In genomic region chr15:100463712-100464111, GRCm38 (mm10) we compare ENCODE assay signal across 8 mouse cellular contexts. TPM values are rescaled to one million over a fixed set of nuclear protein-coding genes. Genes with fewer than 3 reads are reported as not detected.
DNase-seq lines count a peak whose midpoint lies in the region; ATAC-seq and TF ChIP-seq lines count a peak whose summit lies in the region.
"Had no signal": no experiment of that assay in that cellular context is flagged by ENCODE, and none has a peak within 500 bp of the region (broad histone marks: within the 10 kb centered on the region; RNA-seq: fewer than 3 reads in every experiment).

No protein-coding gene starts in this region.

- TF ChIP-seq CTCF in liver, postnatal 0 days (IDR thresholded peaks at IDR 0.05; ENCODE audit: low read depth), result peak; percentile 78
- TF ChIP-seq CTCF in small intestine, adult 2 months (IDR thresholded peaks at IDR 0.05; ENCODE audit: extremely low read depth, insufficient read length, insufficient replicate concordance, low read depth, low read length), result peak; percentile 72; the same call in 1 of the 2 replicates

- H3K9ac ChIP-seq in neural tube, embryonic 15.5 days (replicated peaks), result no peak overlapping the region
- H3K9ac ChIP-seq in liver, postnatal 0 days (replicated peaks), result no peak overlapping the region

- peaks cover 20% of the 10 kb centered on the region for H3K4me1 ChIP-seq in neural tube, embryonic 15.5 days
- H3K4me1 ChIP-seq in liver, postnatal 0 days (ENCODE audit: insufficient read depth), result peaks cover 14% of the 10 kb centered on the region
- peaks cover 13% of the 10 kb centered on the region for H3K4me1 ChIP-seq in small intestine, adult 2 months (ENCODE audit: control insufficient read depth, insufficient read depth, insufficient read length, low read length)

- no peak for ATAC-seq in neural tube, embryonic 15.5 days (ENCODE audit: low FRiP score)
- ATAC-seq in liver, postnatal 0 days, result no peak

- no peak overlapping the region for H3K4me2 ChIP-seq in neural tube, embryonic 15.5 days
- no peak overlapping the region for H3K4me2 ChIP-seq in liver, postnatal 0 days (ENCODE audit: low read depth, low read length)

- H3K27me3 ChIP-seq in neural tube, embryonic 15.5 days (replicated peaks), result no peaks in the 10 kb centered on the region
- no peaks in the 10 kb centered on the region for H3K27me3 ChIP-seq in liver, postnatal 0 days (ENCODE audit: insufficient read depth, low read length)
- H3K27me3 ChIP-seq in small intestine, adult 2 months (ENCODE audit: control insufficient read depth, insufficient read depth, low read length), result no peaks in the 10 kb centered on the region

- no peaks in the 10 kb centered on the region for H3K36me3 ChIP-seq in neural tube, embryonic 15.5 days
- no peaks in the 10 kb centered on the region for H3K36me3 ChIP-seq in liver, postnatal 0 days (replicated peaks; ENCODE audit: insufficient read depth, low read length)
- H3K36me3 ChIP-seq in small intestine, adult 2 months (ENCODE audit: control insufficient read depth, insufficient read depth, low read length), result no peaks in the 10 kb centered on the region

- DNase-seq in neural tube, embryonic 10.5 days (ENCODE audit: extremely low spot score, low spot score), result peak; percentile 59
- DNase-seq in adrenal gland, adult (ENCODE audit: inconsistent age in 2 of 2, low spot score in 1 of 2), result peak; percentile 81 to 94
- DNase-seq in cerebellum, postnatal 4 days (ENCODE audit: low spot score in 2 of 2), result peak; percentile 59 to 77
- peak; percentile 90 for DNase-seq in kidney, adult 9 months
- peak; percentile 76 for DNase-seq in liver, postnatal 0 days

- TF ChIP-seq POLR2A in small intestine, adult 2 months (IDR thresholded peaks at IDR 0.05; ENCODE audit: low read depth, low read length), result no peak

- TF ChIP-seq EP300 in liver, postnatal 0 days (IDR thresholded peaks at IDR 0.05; ENCODE audit: low read depth), result no peak

- no peaks in the 10 kb centered on the region for H3K9me3 ChIP-seq in neural tube, embryonic 15.5 days (replicated peaks)
- H3K9me3 ChIP-seq in liver, postnatal 0 days (ENCODE audit: low read length), result no peaks in the 10 kb centered on the region

- H3K27ac ChIP-seq in neural tube, embryonic 15.5 days (replicated peaks), result no peak overlapping the region
- H3K27ac ChIP-seq in liver, postnatal 0 days (ENCODE audit: low read depth), result no peak overlapping the region
- H3K27ac ChIP-seq in small intestine, adult 2 months (ENCODE audit: insufficient read depth, low read depth, low read length), result no peak overlapping the region

- WGBS in neural tube, embryonic 15.5 days, result 24% methylated on average over 6 of the region's 6 CpGs
- 23% methylated on average over 6 of the region's 6 CpGs for WGBS in liver, postnatal 0 days (ENCODE audit: insufficient replicate concordance)
- WGBS in small intestine, adult 2 months, result 8% methylated on average over 6 of the region's 6 CpGs

- no peak overlapping the region for H3K4me3 ChIP-seq in neural tube, embryonic 15.5 days (replicated peaks)
- no peak overlapping the region for H3K4me3 ChIP-seq in liver, postnatal 0 days (ENCODE audit: low read depth, low read length)
- H3K4me3 ChIP-seq in small intestine, adult 2 months (ENCODE audit: low read depth, low read length), result no peak overlapping the region

RNA-seq across cellular contexts. Expression of gene Letmd1, which starts 5.1 kb away (rescaled TPM):
- 50.6 and 57.2 TPM in 2 replicates for polyA plus RNA-seq in neural tube, embryonic 15.5 days (2015; fragmentation: Nextera tagmentation; extraction: Ambion mirVana)
- polyA plus RNA-seq in liver, postnatal 0 days (2015; fragmentation: Nextera tagmentation; extraction: Ambion mirVana), result 14.4 and 16.3 TPM in 2 replicates
- 16.3 and 26.1 TPM in 2 replicates for polyA plus RNA-seq in small intestine, adult 2 months (2012; rRNA removed)

RNA-seq across cellular contexts. Expression of gene Csrnp2, which starts 31.6 kb away (rescaled TPM):
- polyA plus RNA-seq in neural tube, embryonic 15.5 days (2015; fragmentation: Nextera tagmentation; extraction: Ambion mirVana), result 34.1 and 37.9 TPM in 2 replicates
- 0.89 and 1.1 TPM in 2 replicates for polyA plus RNA-seq in liver, postnatal 0 days (2015; fragmentation: Nextera tagmentation; extraction: Ambion mirVana)
- 0.62 and 0.96 TPM in 2 replicates for polyA plus RNA-seq in small intestine, adult 2 months (2012; rRNA removed)

RNA-seq across cellular contexts. Expression of gene Slc11a2, which starts 38.8 kb away (rescaled TPM):
- polyA plus RNA-seq in neural tube, embryonic 15.5 days (2015; fragmentation: Nextera tagmentation; extraction: Ambion mirVana), result 23.5 and 24.2 TPM in 2 replicates
- polyA plus RNA-seq in liver, postnatal 0 days (2015; fragmentation: Nextera tagmentation; extraction: Ambion mirVana), result 15.0 and 16.3 TPM in 2 replicates
- 39.4 and 138 TPM in 2 replicates for polyA plus RNA-seq in small intestine, adult 2 months (2012; rRNA removed)

RNA-seq across cellular contexts. Expression of gene Gm5475, which starts 41.8 kb away (rescaled TPM):
- 0.08 and 0.23 TPM in 2 replicates for polyA plus RNA-seq in neural tube, embryonic 15.5 days (2015; fragmentation: Nextera tagmentation; extraction: Ambion mirVana)
- 0.04 TPM in 1 of 2 replicates, not detected in the other for polyA plus RNA-seq in liver, postnatal 0 days (2015; fragmentation: Nextera tagmentation; extraction: Ambion mirVana)
- polyA plus RNA-seq in small intestine, adult 2 months (2012; rRNA removed), result 0.13 and 0.20 TPM in 2 replicates
- polyA plus RNA-seq: heart, embryonic 16.5 days had no signal

Comparison
In these comparisons a context has a peak if more than half of its experiments do, and no peak if none do; other contexts are left out.
1. RNA of gene Csrnp2, which starts 31.6 kb away (polyA plus RNA-seq): 34.1 to 37.9 TPM in neural tube, embryonic 15.5 days; 0.89 to 1.1 TPM in liver, postnatal 0 days and 0.62 to 0.96 TPM in small intestine, adult 2 months; every median in the first group is over 10 times any median in the second.
2. Peak in every context shown above with its lines, with median percentiles within 50 percentile points of each other: DNase-seq.